Mouse (Mus musculus): ENCODE measurements at regions not wholly inside any gene's neighbourhood (a gene's known extent, or its start where the extent isn't known, plus 50 kb on each side); places are given as distances from the start of the nearest gene placed in this dataset.

DNA sequence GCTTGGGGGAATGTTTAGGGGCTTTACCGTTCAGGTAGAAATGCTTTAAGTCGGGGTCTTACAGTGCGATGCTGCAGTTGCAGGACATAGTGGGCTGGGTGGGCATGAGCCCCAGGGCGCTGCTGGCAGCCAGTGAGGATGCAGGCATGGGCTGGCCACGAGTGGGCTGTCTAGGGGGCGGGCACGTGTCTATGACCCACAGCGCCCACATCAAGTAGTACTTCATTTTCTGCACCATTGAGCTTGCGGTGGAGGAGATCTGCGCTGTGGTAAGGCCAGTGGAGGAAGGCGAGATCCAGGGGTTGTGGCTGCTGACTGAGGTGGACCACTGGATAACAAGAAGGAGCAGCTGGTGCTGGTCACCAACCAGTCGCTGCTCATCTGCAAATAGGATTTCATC lies 52.4 kb upstream of the Olfr291 start:
- DNase-seq (ENCODE audit: low spot score in 2 of 2): no peak

- DNase-seq (ENCODE audit: low spot score in 2 of 2): no peak
These were observed 58.7 kb upstream of the Olfr291 start for GRCm38 (mm10) chr7:84794655-84795054.

DNA sequence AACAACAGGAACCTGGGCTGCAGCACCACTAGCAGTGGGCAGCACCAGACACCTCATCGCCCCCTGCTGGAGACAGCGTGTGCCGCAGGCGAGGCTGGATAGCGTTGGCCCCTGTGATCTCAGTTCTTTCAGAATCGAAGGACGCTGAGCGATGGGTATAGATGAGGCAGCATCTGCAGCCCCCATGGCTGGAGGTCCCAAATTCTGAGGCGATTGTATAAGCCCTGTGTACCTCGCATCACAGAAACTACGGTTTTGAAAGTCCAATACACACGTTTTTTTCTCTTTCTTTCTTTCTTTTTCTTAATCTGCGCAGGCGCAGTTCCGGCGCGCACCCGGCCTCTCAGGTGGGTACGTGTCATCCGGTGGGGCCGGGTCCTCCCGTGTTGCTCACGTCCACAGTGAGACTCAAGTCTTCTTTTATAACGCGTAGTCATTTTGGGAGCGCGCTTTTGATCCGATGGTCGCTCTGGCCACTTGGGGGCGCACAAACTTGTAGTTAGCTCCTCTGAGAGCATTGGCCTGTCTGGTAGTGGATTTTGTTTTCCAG lies 74.0 kb upstream of the Olfr291 start:
- DNase-seq (ENCODE audit: low spot score in 2 of 2): peak; percentile 76 to 78

- no peak for DNase-seq (ENCODE audit: low spot score in 2 of 2)
These were observed 75.7 kb upstream of the Olfr291 start for GRCm38 (mm10) chr7:84777696-84778095.

DNA sequence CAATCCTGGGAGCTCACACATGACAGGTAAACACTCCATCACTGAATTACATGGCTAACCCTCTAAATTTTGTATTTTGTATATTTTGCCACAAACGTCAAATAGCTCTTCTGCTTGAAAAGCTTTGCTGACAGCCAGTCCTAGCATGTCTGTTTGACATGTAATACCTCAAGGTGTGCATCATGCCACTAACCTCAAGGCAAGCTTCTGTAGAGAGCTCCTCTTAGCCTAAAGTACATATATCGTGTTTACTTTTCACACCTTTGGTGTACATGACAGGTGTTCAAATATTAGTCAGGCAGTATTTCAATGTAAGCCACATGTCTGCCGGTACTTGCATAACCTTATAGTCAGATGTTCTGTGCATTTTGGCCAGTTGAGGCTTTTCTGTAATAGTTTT lies 66.5 kb upstream of the Zfand6 start:
- no peak for DNase-seq (ENCODE audit: low spot score in 2 of 2)

DNA sequence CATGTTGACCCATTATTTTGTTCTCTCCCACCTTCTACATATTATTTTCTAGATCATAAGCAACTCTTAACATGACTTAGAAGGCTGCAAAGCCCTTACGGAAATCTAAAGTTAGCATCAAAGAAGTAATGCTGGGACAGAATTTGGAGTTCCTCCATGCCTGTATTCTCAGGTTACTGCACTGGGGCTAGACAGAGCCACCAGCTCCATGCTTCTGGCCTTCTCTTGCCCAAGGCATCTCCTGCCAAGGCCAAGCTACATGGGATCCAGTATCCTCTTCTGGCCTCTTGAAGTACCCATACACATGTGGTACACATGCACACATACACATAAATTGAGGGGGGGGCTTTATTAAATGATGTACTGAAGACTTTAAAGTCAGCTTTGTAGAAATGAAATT lies 63.6 kb upstream of the Zfand6 start:
- no peak for DNase-seq (ENCODE audit: low spot score in 2 of 2)

DNA sequence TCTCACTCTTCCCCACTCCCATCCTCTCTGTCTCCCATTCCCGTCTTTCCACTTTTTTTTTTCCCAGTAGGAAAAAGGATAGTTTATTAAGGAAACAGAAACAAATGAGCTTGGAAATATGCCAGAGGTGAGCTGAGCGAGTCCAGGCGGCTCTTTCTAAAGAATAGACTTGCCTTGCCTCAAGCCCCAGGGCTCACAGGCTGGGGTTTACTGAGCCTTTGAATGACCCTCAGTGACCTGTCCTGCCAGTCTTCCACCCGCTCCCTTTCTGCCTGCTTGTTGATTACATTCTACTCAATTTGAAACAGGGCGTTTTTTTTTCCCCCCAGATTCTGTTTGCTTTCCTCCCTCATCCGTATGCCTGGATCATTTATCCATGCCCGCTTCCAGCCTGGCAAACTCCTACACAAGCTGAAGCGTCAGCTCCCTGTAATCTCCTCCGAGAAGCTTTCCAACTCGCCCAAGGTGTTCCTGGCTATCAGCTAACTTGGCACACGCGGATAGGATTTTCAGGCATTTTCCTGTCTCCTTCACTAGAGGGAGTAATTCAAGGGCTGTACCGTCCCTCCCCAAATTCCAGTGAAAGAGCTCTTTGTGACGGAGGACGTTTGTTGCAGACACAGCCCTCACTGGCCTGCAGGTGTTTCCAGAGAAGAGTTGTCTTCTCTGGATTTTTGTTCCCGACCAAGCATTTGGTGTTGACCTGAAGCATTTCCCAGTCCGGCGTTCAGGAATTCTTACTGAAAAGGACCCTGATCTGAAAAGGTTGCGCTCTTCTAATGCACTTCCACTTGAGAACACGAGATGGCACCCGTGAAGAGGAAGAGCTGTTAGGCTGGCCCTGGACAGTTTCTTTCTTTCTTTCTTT lies 59.9 kb upstream of the Zfand6 start:
- peak; percentile 47 to 57 for DNase-seq (ENCODE audit: low spot score in 2 of 2)

GRCm38 (mm10) chr7:84747847-84748246 lies 58.1 kb upstream of the Zfand6 start:
- no peak for DNase-seq (ENCODE audit: low spot score in 2 of 2)

DNA sequence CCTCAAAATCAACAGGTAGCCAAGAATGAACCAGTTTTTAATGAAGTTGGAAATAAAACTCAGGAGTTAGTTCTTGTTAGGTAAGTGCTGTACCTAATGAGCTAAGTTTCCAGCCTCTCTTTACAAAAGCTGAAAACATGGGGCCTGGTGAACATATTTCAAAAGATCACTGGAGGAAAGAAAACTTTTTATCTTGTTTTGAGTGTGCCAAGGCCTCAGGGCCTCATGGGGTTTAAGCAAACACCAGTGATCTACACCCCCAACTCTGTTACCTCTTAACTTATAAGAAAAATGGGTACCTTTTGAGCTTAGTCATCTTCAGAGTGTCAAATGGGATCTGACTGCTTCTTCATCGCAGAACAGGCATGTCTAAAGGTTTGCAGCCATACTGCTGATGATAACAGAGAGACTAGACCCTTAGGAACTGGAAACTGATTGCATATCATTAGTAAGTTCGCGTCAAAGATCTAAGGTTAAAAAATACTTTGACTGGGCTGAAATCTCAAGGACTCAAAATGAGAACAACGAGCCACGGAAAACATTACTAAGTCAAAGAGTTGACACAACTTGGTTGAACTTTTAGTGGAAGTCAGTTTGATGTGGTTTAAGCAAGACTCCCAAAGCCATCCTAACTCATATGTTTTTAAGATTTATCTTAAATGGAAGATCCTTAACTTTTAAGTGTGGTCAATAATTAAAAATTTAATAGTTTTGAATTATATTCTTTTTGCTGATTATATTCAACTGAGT lies 54.7 kb upstream of the Zfand6 start:
- DNase-seq (ENCODE audit: low spot score in 2 of 2): no peak

- DNase-seq (ENCODE audit: low spot score in 2 of 2): no peak
These were observed 50.2 kb upstream of the Zfand6 start for GRCm38 (mm10) chr7:84739965-84740390.
